ENCODE assay signal across 8 mouse cellular contexts in the genomic region with DNA sequence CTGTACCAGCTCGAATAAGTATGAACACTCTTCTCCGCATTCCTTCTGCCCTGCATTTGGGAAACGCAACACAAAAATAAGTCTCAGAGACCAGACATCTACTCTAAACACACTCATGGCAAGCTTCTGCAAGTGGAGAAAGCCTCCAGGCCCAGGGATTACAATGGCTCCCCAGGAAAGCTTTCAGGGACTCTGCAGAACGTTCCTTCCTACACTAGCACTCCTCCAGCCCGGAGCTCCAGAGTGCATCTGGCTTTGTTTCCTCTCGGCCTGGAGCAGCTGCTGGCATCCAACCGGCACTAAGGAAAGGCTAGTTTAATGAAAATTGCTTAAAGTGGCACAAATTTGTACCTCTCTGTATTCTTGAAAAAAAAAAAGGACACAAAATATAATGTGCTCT. TPM values are rescaled to one million over a fixed set of nuclear protein-coding genes. Genes with fewer than 3 reads are reported as not detected.
DNase-seq lines count a peak whose midpoint lies in the region; ATAC-seq and TF ChIP-seq lines count a peak whose summit lies in the region.

No protein-coding gene starts in this region.

- peaks cover 8% of the 10 kb centered on the region; the same call in 1 of the 2 replicates for H3K36me3 ChIP-seq in kidney, embryonic 14.5 days (ENCODE audit: control insufficient read depth, insufficient read depth, low read length)
- peaks cover 22% of the 10 kb centered on the region for H3K36me3 ChIP-seq in embryonic facial prominence, embryonic 12.5 days
- peaks cover 20% of the 10 kb centered on the region for H3K36me3 ChIP-seq in heart, postnatal 0 days (replicated peaks; ENCODE audit: control insufficient read depth, insufficient read depth, low read length)
- H3K36me3 ChIP-seq in midbrain, embryonic 10.5 days = peaks cover 45% of the 10 kb centered on the region

- no peak for TF ChIP-seq CTCF in heart, postnatal 0 days (IDR thresholded peaks at IDR 0.05; ENCODE audit: low read depth)

- H3K4me1 ChIP-seq in kidney, embryonic 14.5 days (ENCODE audit: control insufficient read depth, insufficient read depth, low read length) = peaks cover 26% of the 10 kb centered on the region
- H3K4me1 ChIP-seq in embryonic facial prominence, embryonic 12.5 days = peaks cover 25% of the 10 kb centered on the region
- H3K4me1 ChIP-seq in heart, postnatal 0 days (ENCODE audit: control insufficient read depth, insufficient read depth) = peaks cover 59% of the 10 kb centered on the region
- peaks cover 50% of the 10 kb centered on the region for H3K4me1 ChIP-seq in midbrain, embryonic 10.5 days

- TF ChIP-seq EP300 in heart, postnatal 0 days (IDR thresholded peaks at IDR 0.05; ENCODE audit: low read depth) = no peak

- intact Hi-C loops in left cerebral cortex, postnatal 14 days (cut with DNase I) = no loop called here

- no peaks in the 10 kb centered on the region for H3K27me3 ChIP-seq in kidney, embryonic 14.5 days (ENCODE audit: control insufficient read depth, insufficient read depth, low read length)
- no peaks in the 10 kb centered on the region for H3K27me3 ChIP-seq in embryonic facial prominence, embryonic 12.5 days
- no peaks in the 10 kb centered on the region for H3K27me3 ChIP-seq in heart, postnatal 0 days (ENCODE audit: control insufficient read depth, insufficient read depth, low read length)
- H3K27me3 ChIP-seq in midbrain, embryonic 10.5 days (ENCODE audit: low read depth, poor library complexity, severe bottlenecking) = no peaks in the 10 kb centered on the region

- WGBS in kidney, embryonic 14.5 days = 65% methylated on average over 7 of the region's 7 CpGs
- 39% methylated on average over 7 of the region's 7 CpGs for WGBS in embryonic facial prominence, embryonic 12.5 days
- 17% methylated on average over 7 of the region's 7 CpGs for WGBS in heart, postnatal 0 days
- WGBS in midbrain, embryonic 10.5 days = 38% methylated on average over 7 of the region's 7 CpGs

- H3K4me2 ChIP-seq in kidney, embryonic 14.5 days (replicated peaks; ENCODE audit: low read depth, low read length) = no peak overlapping the region
- H3K4me2 ChIP-seq in embryonic facial prominence, embryonic 12.5 days (replicated peaks) = no peak overlapping the region
- H3K4me2 ChIP-seq in heart, postnatal 0 days (ENCODE audit: low read depth, low read length) = peak overlapping the region; percentile 38; the same call in 1 of the 2 replicates

- ATAC-seq in kidney, embryonic 14.5 days (ENCODE audit: low FRiP score, low TSS enrichment) = no peak
- no peak for ATAC-seq in embryonic facial prominence, embryonic 12.5 days (ENCODE audit: insufficient number of reproducible peaks, insufficient read depth, low FRiP score, low TSS enrichment)
- no peak for ATAC-seq in heart, postnatal 0 days (ENCODE audit: insufficient read depth, low read depth)

- H3K4me3 ChIP-seq in kidney, embryonic 14.5 days (ENCODE audit: low read length) = no peak overlapping the region
- H3K4me3 ChIP-seq in embryonic facial prominence, embryonic 12.5 days = no peak overlapping the region
- H3K4me3 ChIP-seq in heart, postnatal 0 days (ENCODE audit: low read depth, low read length) = no peak overlapping the region
- H3K4me3 ChIP-seq in midbrain, embryonic 10.5 days = peak overlapping the region; percentile 9; the same call in 1 of the 2 replicates

- no peak for DNase-seq in kidney, adult 9 months
- DNase-seq in heart, postnatal 0 days (ENCODE audit: low spot score) = no peak
- DNase-seq in midbrain, embryonic 10.5 days (ENCODE audit: low spot score) = no peak
- DNase-seq in thymus, postnatal 36 days = no peak
- DNase-seq in ovary, postnatal 10 days (ENCODE audit: low spot score) = no peak
- DNase-seq in left cerebral cortex, postnatal 14 days (ENCODE audit: low spot score in 2 of 2) = no peak

- peak overlapping the region; percentile 43; the same call in 1 of the 2 replicates for H3K27ac ChIP-seq in kidney, embryonic 14.5 days (ENCODE audit: low read depth, low read length)
- H3K27ac ChIP-seq in embryonic facial prominence, embryonic 12.5 days = peak overlapping the region; percentile 76
- H3K27ac ChIP-seq in heart, postnatal 0 days (ENCODE audit: low read depth) = peak overlapping the region; percentile 90
- H3K27ac ChIP-seq in midbrain, embryonic 10.5 days (replicated peaks) = peak overlapping the region; percentile 79

- H3K9me3 ChIP-seq in kidney, embryonic 14.5 days (ENCODE audit: control insufficient read depth, low read length) = no peaks in the 10 kb centered on the region
- no peaks in the 10 kb centered on the region for H3K9me3 ChIP-seq in embryonic facial prominence, embryonic 12.5 days
- H3K9me3 ChIP-seq in heart, postnatal 0 days (replicated peaks; ENCODE audit: control insufficient read depth, low read length) = no peaks in the 10 kb centered on the region
- H3K9me3 ChIP-seq in midbrain, embryonic 10.5 days (replicated peaks) = no peaks in the 10 kb centered on the region

- peak overlapping the region; percentile 9; the same call in 1 of the 2 replicates for H3K9ac ChIP-seq in kidney, embryonic 14.5 days (ENCODE audit: low read depth, low read length)
- no peak overlapping the region for H3K9ac ChIP-seq in embryonic facial prominence, embryonic 12.5 days
- H3K9ac ChIP-seq in heart, postnatal 0 days (replicated peaks; ENCODE audit: low read depth, low read length) = peak overlapping the region; percentile 58

RNA-seq across cellular contexts. Expression of a gene that starts 14.1 kb away (rescaled TPM):
- 68.5 and 132 TPM in 2 replicates for polyA plus RNA-seq in kidney, embryonic 14.5 days (2014; fragmentation: Nextera tagmentation; extraction: Ambion mirVana)
- 171 and 176 TPM in 2 replicates for polyA plus RNA-seq in embryonic facial prominence, embryonic 12.5 days (2016; fragmentation: Nextera tagmentation; extraction: Ambion mirVana)
- 239 and 307 TPM in 2 replicates for total RNA-seq in heart, postnatal 0 days (2014; rRNA removed; ENCODE audit: low replicate concordance)
- polyA plus RNA-seq in heart, postnatal 0 days (2015; fragmentation: Nextera tagmentation; extraction: Ambion mirVana) = 213 and 235 TPM in 2 replicates
- 224 and 229 TPM in 2 replicates for polyA plus RNA-seq in midbrain, embryonic 10.5 days (2016; fragmentation: Nextera tagmentation; extraction: Ambion mirVana)
- total RNA-seq in left cerebral cortex, postnatal 14 days (2021) = 10 to 100 TPM; 31.2 to 32.0 TPM
